Mouse (Mus musculus): Measurements from ENCODE around the gene Gns. TPM values are rescaled to one million over a fixed set of nuclear protein-coding genes. Genes with fewer than 3 reads are reported as not detected.

Gene Gns
- polyA plus RNA-seq, 2 experiments, result 7.3 to 12.2 TPM

DNA sequence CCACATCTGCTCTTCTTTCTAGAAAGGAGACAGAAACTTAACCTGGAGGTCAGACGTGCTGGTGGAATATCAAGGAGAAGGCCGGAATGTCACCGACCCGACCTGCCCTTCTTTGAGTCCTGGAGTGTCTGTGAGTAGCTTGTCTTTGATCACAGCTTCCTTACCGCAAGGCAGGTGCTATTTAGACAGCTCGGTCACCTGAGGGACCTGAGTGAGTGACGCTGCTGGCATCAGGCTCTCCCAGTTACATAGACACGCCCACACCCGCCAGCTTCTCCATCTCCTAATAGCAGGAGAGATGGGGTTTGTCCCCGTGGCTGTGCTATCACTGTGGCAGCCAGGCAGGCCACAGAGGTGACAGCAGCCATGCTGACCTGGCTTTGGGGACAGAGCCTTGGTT, 25.7 kb downstream of the Gns start:
- H3K4me2 ChIP-seq (ENCODE audit: low read depth), result no peak overlapping the region
- H3K27me3 ChIP-seq (ENCODE audit: control insufficient read depth, insufficient read depth, low read length), result no peaks in the 10 kb centered on the region
- no peak overlapping the region for H3K27ac ChIP-seq
- no peaks in the 10 kb centered on the region for H3K9me3 ChIP-seq (ENCODE audit: control insufficient read depth, low read length)
- H3K36me3 ChIP-seq (replicated peaks; ENCODE audit: control insufficient read depth, insufficient read depth, low read depth), result peaks cover 6% of the 10 kb centered on the region
- H3K4me3 ChIP-seq (ENCODE audit: insufficient read depth in 1 of 2, low read depth in 2 of 2, low read length in 2 of 2), result no peak overlapping the region
- 79% methylated on average over 10 of the region's 10 CpGs for WGBS (ENCODE audit: insufficient replicate concordance)
- no peaks in the 10 kb centered on the region for H3K4me1 ChIP-seq (replicated peaks; ENCODE audit: control insufficient read depth in 2 of 2, insufficient read depth in 2 of 2, low read length in 1 of 2)
- TF ChIP-seq EP300 (IDR thresholded peaks at IDR 0.05; ENCODE audit: low read depth) (no peak), CTCF (IDR thresholded peaks at IDR 0.05; ENCODE audit: low read depth) (no peak)
- ATAC-seq (ENCODE audit: insufficient read depth) (no peak), DNase-seq (ENCODE audit: low read depth in 3 of 3, low spot score in 3 of 3) (no peak)
- H3K9ac ChIP-seq (replicated peaks), result no peak overlapping the region

DNA sequence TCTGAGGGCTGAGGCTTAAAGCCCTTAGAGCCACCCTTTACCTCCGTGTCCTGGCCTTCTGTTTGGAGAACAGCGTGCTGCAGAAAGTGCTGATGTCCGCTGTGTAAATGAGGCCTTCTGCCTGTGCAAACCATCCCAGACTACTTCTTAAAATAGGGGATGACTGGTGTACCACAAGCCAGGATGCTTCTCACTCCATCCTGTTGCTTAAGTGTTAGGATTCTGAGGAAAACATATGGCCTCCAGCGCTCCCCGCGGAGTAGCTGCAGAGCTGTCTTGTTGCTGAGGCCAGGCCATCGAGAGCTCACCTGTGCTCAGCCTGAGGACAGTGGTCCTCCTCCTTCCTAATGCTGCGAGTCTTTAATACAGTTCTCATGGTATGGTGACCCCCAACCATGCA, 27.0 kb downstream of the Gns start:
- Histone ChIP-seq H3K4me1 (replicated peaks; ENCODE audit: control insufficient read depth in 2 of 2, insufficient read depth in 2 of 2, low read length in 1 of 2) (no peaks in the 10 kb centered on the region), H3K4me2 (ENCODE audit: low read depth) (no peak overlapping the region), H3K27me3 (ENCODE audit: control insufficient read depth, insufficient read depth, low read length) (no peaks in the 10 kb centered on the region), H3K27ac (no peak overlapping the region), H3K4me3 (ENCODE audit: insufficient read depth in 1 of 2, low read depth in 2 of 2, low read length in 2 of 2) (no peak overlapping the region), H3K9ac (replicated peaks) (no peak overlapping the region), H3K9me3 (ENCODE audit: control insufficient read depth, low read length) (no peaks in the 10 kb centered on the region), H3K36me3 (replicated peaks; ENCODE audit: control insufficient read depth, insufficient read depth, low read depth) (peaks cover 6% of the 10 kb centered on the region)
- DNase-seq (ENCODE audit: low read depth in 3 of 3, low spot score in 3 of 3) (no peak), ATAC-seq (ENCODE audit: insufficient read depth) (no peak)
- TF ChIP-seq CTCF (IDR thresholded peaks at IDR 0.05; ENCODE audit: low read depth), result no peak
- no peak for TF ChIP-seq EP300 (IDR thresholded peaks at IDR 0.05; ENCODE audit: low read depth)
- WGBS (ENCODE audit: insufficient replicate concordance), result 73% methylated on average over 8 of the region's 8 CpGs

DNA sequence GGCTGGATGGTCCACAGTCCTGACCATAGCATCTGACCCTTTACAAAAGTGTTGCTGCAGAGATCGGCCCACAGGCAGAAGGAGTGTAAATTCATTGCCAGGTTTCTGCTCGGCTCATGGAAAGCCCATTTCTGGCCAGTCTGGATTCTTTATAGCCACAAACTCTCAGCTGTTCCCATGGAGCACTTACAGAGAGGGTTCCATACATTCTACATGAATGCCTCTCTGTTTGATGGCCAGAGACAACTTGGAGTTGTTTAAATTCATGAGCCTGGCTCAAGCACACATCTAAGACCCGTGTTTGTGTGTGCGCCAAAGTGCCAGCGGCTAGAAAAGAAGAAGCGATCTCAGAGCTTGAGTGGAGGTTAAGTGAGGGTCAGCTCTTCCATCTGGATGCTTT, 29.4 kb downstream of the Gns start:
- no peak for TF ChIP-seq EP300 (IDR thresholded peaks at IDR 0.05; ENCODE audit: low read depth)
- no peak for TF ChIP-seq CTCF (IDR thresholded peaks at IDR 0.05; ENCODE audit: low read depth)
- Histone ChIP-seq H3K27ac (no peak overlapping the region), H3K4me3 (ENCODE audit: insufficient read depth in 1 of 2, low read depth in 2 of 2, low read length in 2 of 2) (no peak overlapping the region), H3K27me3 (ENCODE audit: control insufficient read depth, insufficient read depth, low read length) (no peaks in the 10 kb centered on the region), H3K9me3 (ENCODE audit: control insufficient read depth, low read length) (no peaks in the 10 kb centered on the region), H3K4me2 (ENCODE audit: low read depth) (no peak overlapping the region), H3K9ac (replicated peaks) (no peak overlapping the region), H3K36me3 (replicated peaks; ENCODE audit: control insufficient read depth, insufficient read depth, low read depth) (peaks cover 6% of the 10 kb centered on the region), H3K4me1 (replicated peaks; ENCODE audit: control insufficient read depth in 2 of 2, insufficient read depth in 2 of 2, low read length in 1 of 2) (no peaks in the 10 kb centered on the region)
- 83% methylated on average over 6 of the region's 6 CpGs for WGBS (ENCODE audit: insufficient replicate concordance)
- no peak for ATAC-seq (ENCODE audit: insufficient read depth)
- no peak for DNase-seq (ENCODE audit: low read depth in 3 of 3, low spot score in 3 of 3)

DNA sequence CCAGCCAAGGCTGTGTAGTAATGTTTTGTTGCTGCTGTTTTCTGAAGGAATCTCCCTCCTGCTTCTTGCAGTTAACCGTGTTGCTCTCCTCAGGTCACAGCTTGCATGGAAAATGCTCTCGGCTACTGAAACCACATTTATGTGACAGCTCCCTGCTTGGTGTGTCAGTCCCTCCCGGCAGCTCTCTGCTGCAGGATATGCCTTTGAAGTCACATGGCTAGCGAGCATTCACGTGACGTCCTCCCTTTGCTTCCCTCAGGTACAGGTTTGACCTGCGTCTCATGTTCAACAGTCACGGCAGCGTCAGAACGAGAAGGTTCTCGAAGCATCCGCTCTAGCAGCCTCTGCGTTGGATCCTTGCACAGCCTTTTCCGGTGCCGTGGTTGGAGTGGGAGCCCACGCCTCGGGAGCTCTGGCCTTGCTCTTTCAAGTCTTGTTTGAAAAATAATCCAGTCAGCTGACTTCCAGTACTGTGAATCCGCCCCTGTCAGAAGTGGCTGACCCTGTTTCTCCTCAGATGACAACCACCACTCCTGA, 30.0 kb downstream of the Gns start:
- Histone ChIP-seq H3K4me2 (ENCODE audit: low read depth) (no peak overlapping the region), H3K36me3 (replicated peaks; ENCODE audit: control insufficient read depth, insufficient read depth, low read depth) (peaks cover 6% of the 10 kb centered on the region), H3K9me3 (ENCODE audit: control insufficient read depth, low read length) (no peaks in the 10 kb centered on the region), H3K27me3 (ENCODE audit: control insufficient read depth, insufficient read depth, low read length) (no peaks in the 10 kb centered on the region), H3K9ac (replicated peaks) (no peak overlapping the region), H3K4me3 (ENCODE audit: insufficient read depth in 1 of 2, low read depth in 2 of 2, low read length in 2 of 2) (no peak overlapping the region), H3K4me1 (replicated peaks; ENCODE audit: control insufficient read depth in 2 of 2, insufficient read depth in 2 of 2, low read length in 1 of 2) (no peaks in the 10 kb centered on the region), H3K27ac (no peak overlapping the region)
- DNase-seq (ENCODE audit: low read depth in 3 of 3, low spot score in 3 of 3) (no peak), ATAC-seq (ENCODE audit: insufficient read depth) (no peak)
- TF ChIP-seq EP300 (IDR thresholded peaks at IDR 0.05; ENCODE audit: low read depth) (no peak), CTCF (IDR thresholded peaks at IDR 0.05; ENCODE audit: low read depth) (no peak)
- WGBS (ENCODE audit: insufficient replicate concordance), result 82% methylated on average over 18 of the region's 18 CpGs

DNA sequence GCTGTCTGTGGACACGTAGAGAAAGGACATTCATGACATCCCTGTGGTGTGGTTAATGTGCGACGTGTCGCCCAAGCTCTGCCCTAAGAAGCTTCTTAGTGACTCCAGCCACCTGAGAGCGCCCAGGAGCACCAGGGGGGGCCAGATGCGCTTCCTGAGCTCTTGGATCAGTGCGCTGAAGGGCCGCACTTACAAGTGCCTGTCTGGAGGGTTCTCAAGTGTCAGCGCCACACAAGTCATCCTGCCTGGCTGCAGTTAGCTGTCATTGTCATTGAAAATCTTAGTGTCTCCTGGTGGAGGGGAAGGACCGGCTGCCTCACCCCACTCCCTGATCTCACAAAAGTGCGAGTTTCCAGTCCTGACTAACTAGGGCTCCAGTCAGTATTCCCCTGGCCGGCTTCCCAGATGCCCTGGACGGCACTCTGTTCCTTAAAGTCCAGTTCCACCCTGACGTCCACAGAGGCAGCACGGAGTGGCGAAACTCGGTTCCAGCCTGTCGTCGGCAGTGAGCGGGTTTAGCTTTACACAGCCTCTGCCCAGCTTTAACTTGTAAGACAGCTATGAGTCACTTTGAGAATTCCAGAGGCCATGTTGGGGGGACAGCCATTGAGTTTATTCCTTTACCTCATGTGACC, 30.8 kb downstream of the Gns start:
- Histone ChIP-seq H3K27ac (no peak overlapping the region), H3K9ac (replicated peaks) (no peak overlapping the region), H3K27me3 (ENCODE audit: control insufficient read depth, insufficient read depth, low read length) (no peaks in the 10 kb centered on the region), H3K9me3 (ENCODE audit: control insufficient read depth, low read length) (no peaks in the 10 kb centered on the region), H3K4me1 (replicated peaks; ENCODE audit: control insufficient read depth in 2 of 2, insufficient read depth in 2 of 2, low read length in 1 of 2) (no peaks in the 10 kb centered on the region), H3K4me3 (ENCODE audit: insufficient read depth in 1 of 2, low read depth in 2 of 2, low read length in 2 of 2) (no peak overlapping the region), H3K36me3 (replicated peaks; ENCODE audit: control insufficient read depth, insufficient read depth, low read depth) (peaks cover 6% of the 10 kb centered on the region), H3K4me2 (ENCODE audit: low read depth) (no peak overlapping the region)
- TF ChIP-seq CTCF (IDR thresholded peaks at IDR 0.05; ENCODE audit: low read depth) (no peak), EP300 (IDR thresholded peaks at IDR 0.05; ENCODE audit: low read depth) (no peak)
- ATAC-seq (ENCODE audit: insufficient read depth), result no peak
- no peak for DNase-seq (ENCODE audit: low read depth in 3 of 3, low spot score in 3 of 3)
- 80% methylated on average over 20 of the region's 20 CpGs for WGBS (ENCODE audit: insufficient replicate concordance)

All from liver, embryonic 14.5 days (tissue).